Mouse (Mus musculus): ENCODE results near the gene Vta1.

Gene Vta1

DNA sequence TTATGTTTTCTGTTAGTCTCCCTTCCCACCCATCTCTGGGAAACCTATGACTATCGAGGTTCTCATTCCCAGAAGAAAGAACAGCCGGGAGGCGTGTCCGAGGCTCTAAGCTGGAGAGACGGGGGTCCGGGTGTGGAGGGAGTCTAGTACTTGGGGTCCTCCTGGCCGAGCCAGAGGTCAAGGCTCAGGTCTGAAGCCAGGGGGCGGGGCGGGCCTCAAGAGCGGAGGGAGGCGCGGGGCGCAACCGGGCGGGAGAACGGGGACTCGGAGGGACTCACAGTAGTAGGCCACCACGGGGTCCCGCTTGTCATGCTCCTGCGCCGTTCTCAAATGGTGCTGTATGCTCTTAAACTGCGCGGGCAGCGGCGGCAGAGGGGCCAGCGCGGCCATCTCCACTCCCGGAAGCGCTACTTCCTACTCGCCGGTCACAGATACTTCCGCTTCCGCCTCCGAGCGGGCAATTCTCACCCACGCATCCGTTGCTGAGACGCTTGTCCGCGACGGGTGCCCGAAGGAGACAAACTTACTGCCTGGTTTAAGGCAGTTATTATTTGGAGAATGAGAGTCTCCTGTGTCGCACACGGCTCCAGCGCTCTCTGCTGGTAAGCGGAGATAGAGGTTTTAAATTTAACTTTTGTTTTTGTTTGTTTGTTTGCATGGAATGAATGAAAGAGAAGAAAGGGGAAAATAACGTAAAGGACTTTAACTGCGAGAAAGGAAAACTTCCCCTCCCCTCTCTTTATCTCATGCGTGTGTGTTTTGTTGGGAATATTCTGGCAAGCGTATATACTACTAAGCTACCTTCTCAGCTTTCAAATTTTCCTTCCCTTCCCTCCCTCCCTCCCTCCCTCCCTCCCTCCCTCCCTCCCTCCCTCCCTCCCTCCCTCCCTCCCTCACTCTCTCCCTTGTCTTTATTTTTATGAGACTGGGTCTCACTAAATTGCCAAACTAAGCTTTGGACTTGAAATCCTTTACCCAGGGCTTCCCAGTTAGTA, at the start of gene Vta1, which contains the start of gene Nmbr:
Gene Vta1 (minus strand): TSS at position 489 of the 995 bp plus-strand sequence.
Gene Nmbr (plus strand): TSS at position 520 of the 995 bp plus-strand sequence.
- DNase-seq (ENCODE audit: low spot score in 2 of 2), result peak; percentile 97 to 98

DNA sequence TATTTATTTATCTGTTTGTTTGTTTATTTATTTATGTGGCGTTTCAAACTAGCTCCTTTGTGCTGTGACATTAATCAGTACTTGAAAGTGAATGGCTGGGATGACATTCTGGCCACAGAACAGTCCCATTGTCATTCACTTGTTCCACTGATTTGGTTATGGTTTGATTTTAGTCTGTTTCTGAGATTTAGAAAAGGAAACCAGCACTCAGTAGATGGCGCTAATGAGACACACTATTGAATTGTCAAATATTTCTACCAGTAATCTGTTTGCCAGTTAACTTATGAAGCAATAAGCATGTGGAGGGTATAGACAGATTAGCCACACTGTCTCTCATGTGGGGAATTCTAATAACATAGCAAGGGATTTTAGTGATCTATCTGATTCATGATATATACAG, 28.9 kb upstream of the Vta1 start:
- no peak for DNase-seq (ENCODE audit: low spot score in 2 of 2)

DNA sequence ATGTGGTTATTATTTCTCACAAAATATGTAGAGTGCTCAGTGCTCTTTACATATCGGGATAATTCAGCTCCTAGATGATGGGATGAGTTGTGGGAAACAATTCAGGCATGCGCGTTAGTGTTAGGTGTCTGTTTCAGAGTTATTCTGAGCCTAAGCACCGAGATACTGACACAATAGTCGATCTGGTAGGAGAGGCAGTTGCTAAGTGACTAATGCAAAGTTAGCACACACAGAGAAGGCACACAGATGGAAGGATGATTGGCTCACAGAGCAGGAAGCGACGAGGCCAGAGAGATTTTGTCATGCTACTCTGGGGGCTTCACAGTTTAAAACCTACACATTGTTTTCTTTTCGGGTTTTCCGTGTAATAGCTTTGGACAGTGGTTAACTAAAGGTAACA, 20.3 kb upstream of the Vta1 start:
- no peak for DNase-seq (ENCODE audit: low spot score in 2 of 2)

DNA sequence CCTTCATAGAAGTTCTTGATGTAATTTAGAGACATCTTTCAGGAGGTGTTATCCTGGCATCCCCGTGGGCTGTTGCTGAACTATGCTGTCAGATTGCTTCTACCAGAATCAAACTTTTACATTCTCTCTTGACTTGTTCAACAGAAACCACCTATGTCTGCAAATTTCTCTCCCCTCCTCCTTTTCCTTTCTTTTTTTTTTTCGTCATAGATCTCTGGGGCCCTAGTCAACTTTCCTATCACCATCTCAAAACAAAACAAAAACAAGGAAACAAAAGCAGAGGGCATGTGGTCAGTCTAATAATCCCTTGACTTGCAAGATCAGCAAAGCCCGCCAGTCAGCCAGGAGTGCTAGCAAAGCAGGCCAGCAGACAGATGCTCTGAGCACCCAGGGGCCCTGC, 12.8 kb upstream of the Vta1 start, which contains the start of gene Gje1:
Gene Gje1 (minus strand): TSS at position 101 of the 400 bp plus-strand sequence.
- DNase-seq (ENCODE audit: low spot score in 2 of 2), result no peak

DNA sequence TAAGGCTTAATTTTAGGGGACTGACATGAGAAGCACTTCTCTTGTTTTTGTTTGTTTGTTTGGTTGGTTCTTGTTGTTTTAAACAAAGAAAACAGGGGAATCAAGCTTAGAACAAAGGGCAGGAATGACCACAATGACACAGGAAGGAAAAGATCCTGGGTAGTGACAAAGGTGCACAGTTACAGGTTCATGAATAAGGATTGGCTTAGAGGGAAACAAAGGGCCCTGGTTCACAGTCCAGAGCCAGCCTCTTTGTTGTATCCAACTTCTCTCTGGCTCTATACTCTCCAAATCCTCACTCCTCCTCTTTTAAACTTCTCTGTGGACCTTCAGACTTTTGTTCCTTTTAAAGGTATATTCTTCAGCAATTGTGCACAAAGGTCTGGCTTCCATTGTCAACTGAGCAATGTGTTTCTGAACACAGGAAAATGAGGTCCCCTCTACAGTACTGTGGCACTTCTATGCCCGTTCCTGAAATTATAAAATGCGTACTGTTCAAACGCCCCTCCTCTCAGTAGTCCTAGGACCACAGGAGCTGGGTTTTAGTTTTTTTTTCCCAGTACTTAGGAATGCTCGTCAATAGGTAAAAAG, 1.4 kb downstream of the Vta1 start:
- no peak for DNase-seq (ENCODE audit: low spot score in 2 of 2)

DNA sequence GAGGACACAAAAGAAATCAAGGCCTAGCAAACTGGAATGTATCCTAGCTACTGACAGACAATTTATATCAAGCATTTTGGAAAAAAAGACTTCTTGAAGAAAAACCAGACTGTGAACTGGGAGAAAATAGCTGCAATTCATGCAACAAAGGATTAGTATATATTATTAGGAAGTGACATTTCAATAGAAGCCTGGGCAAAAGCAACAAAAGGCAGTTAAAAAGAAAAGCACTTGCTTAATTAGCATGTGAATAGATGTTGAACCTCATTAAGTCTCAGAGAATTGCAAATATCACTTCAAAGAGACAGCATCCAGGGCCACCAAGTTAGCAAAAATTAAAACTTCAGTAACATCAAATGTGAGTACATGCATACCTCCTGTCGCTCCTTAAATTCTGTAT, 2.1 kb downstream of the Vta1 start:
- no peak for DNase-seq (ENCODE audit: low spot score in 2 of 2)

DNA sequence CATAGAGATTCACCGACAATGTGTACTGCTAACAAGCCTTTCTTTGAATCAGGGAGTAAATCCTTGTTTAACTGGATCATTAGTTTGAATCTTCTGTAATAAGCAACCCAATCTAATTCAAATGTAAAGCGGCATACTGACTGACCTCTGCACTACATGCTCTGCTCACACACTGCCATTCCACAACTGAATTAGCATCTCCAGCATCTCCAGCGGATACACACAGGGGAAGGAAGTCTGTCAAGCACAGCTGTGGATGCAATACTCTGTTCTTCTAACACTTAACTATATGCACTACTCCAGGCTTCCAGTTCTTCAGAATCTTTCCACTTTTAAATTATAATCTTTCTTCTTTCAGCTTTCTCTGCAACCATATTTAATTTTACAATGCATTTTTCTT, 15.0 kb downstream of the Vta1 start:
- no peak for DNase-seq (ENCODE audit: low spot score in 2 of 2)

DNA sequence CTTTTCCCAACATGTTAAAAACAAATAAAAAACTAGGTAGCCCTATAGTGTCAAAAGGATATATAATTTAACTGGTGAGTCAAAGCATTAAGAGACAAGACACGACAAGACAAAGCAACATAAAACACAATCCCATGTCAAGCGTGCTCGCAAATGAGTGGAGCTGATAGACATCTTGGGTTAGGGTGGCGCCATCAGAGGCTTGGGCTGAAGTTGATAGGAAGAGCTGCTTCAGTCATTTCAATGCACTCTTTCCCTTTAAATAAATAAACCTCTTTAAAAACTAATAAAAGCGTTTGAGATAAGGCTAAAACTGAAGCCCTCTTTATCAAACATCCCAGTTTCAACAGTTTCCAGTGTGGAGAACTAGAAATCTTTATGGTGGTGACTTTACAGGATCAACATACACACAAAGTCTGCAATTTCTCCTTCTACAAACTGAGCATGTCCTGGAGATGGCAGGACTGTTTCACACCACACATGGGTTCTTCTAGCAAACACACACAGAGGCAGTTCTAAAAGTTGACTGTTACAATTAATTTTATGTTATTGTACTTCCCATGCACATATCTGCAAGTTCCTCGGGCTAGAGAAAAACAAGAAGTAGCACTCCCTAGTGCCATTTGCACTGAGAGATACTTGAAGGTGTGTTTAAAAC, 16.4 kb downstream of the Vta1 start:
- DNase-seq (ENCODE audit: low spot score in 2 of 2), result no peak

DNA sequence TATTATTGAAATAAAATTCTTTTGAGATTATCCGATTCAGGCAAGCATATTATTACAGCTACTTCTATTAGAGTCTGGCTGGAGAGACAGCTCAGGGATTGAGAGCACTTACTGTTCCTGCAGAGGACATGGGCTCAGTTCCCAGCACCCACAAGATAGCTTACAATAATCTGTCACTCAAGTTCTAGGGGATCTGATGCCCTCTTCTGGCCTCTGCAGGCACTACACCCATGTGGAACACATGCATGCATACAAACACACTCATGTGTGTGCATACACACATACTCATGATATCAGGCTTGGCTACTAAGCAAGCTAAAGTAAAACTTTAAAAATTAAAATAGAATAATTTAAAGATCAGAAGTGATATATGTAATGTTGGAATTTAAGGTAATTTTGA, 19.7 kb downstream of the Vta1 start:
- no peak for DNase-seq (ENCODE audit: low spot score in 2 of 2)

DNA sequence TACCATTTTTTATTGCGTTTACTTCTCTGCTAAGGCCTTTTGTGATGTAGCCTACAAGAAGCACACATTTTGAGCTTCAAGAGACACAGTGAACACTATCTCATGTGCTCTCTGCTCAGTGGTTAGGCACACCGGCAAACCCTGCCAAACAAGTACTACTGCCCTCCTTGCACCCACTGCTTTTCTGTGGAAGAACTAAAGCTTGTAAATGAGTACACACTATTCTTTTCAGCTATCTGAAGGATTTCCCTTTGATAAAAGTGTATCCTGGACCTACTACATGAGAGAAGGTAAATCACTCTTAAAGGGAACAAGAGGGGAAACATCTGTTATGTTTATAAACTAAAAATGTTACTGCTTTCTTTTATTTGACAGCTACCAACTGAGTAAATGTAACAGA, 39.2 kb downstream of the Vta1 start:
- no peak for DNase-seq (ENCODE audit: low spot score in 2 of 2)

DNA sequence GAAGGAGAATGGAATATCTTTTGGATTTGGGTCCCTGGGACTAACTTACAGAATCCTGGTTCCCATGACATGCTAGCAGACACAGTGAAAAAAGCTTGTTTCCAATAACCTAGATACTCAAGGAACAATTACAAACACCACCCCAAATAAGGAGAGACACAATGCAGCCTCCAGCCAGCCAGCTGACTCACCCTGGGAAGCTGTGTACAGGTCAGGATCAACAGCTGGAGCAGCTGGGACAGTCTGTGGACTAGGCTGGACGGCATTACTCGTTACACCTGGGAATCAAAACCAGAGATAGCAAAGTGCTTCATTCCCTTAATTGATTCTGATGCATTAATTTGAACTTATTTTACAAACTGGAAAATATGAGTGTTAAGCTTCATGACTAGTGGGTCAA, 44.5 kb downstream of the Vta1 start:
- no peak for DNase-seq (ENCODE audit: low spot score in 2 of 2)

DNA sequence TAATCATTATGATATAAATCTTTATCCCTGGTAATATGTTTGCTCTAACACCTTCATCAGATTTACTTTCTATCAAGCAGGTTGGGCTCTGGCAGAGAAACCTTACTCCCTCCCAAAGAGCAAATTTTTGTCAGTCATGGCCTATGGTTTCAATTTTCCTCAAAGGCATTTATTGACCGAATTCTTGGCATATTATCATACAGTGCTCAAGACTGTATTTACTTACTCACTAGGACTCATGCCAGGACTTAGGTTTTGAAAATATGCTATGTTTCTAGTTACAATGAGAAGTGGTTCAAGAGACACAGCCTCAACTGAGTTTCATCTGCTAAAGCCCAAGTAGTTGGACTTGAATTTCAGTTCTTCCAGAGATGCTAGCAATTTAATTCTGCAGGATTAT, 65.7 kb downstream of the Vta1 start:
- DNase-seq (ENCODE audit: low spot score in 2 of 2), result no peak

DNA sequence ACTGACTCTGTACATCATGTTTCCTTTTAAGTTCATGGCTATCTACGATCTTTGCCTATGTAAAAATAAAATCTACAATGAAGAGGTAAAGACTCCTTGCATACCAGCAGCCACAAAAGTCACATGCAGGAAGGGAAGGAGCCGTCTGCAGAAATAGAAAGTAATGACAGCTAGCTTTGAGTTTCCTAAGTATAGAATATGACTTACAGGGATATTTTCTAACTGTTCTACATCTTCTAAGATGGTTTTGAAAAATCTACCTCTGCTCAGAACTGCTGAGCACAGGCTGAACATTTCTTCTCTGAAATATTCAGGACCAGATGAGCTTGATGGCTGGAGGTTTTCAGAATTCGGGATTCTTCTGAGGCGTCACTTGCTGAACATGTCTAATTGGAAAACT, 66.3 kb downstream of the Vta1 start:
- DNase-seq (ENCODE audit: low spot score in 2 of 2), result no peak

DNA sequence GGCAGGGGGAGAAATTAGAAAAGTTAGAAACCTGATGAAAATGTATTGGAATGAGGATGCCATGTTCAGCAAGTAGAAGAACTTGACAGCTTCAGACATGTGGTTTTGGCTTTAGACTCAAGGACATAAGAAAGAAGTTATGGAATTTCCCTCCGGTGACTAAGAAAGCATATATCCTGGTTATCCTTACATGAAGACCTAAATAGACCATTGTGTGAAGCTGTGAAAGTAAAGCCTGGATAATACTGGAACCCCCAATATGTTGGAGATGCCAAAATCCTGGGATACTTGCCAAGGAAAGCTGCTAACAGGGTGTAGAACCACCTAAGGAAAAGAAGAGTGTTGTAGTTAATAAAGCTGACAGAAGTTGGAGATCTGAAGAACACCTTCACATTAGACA, 79.7 kb downstream of the Vta1 start:
- no peak for DNase-seq (ENCODE audit: low spot score in 2 of 2)

DNA sequence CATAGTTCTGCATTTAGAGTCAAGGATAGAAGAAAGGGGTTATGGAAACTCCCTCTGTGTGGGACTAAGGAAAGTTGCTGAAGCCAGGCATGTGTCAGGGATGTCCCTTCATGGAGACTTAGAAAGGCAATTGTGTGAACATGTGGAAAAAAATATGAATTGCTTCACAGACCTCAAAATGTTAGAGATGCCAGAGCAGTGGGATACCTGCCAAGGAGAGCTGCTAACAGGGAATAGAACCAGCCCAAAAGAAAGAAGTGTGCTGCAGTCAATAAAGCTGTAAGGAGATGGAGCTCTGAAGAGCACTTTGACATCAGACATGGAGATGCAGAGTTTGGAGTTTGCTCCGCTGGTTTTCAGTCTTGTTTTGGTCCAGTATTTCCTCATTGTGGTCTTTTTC, 86.2 kb downstream of the Vta1 start:
- no peak for DNase-seq (ENCODE audit: low spot score in 2 of 2)

DNA sequence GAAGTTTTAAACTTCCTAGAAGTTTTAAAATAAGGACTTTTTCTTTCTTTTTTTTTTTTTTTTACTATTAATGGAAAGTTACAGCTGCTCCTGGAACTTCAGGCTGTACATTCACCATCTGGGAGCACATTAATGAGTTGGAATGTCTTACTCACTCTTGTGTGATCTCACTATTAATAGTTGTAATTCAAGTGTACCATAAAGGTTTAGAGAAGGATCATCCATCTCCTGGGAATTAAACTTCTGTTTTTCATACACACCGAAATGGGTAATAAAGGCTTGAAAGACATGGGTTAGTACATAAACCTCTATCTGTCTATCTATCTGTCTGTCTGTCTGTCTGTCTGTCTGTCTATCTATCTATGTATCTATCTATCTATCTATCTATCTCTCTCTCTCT, 87.1 kb downstream of the Vta1 start:
- DNase-seq (ENCODE audit: low spot score in 2 of 2), result no peak

DNA sequence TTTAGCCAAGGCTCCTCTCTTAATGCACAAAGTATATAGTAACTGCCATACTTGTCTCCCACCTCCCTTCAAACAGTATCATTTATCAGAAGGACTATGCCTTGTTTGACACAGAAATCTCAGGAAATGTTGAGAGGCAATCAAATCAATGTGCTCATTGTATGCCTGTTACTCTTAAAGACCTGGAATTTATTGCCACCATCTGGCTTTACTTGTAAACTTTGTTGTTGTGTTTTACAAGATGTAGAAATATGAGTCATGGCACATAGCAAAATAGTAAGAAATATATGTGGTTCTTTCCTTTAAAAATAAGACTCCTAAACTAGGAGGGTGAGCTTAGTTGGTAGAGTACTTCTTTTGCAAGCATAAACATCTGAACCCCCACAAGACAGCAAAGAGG, 89.9 kb downstream of the Vta1 start:
- DNase-seq (ENCODE audit: low spot score in 2 of 2), result no peak

DNA sequence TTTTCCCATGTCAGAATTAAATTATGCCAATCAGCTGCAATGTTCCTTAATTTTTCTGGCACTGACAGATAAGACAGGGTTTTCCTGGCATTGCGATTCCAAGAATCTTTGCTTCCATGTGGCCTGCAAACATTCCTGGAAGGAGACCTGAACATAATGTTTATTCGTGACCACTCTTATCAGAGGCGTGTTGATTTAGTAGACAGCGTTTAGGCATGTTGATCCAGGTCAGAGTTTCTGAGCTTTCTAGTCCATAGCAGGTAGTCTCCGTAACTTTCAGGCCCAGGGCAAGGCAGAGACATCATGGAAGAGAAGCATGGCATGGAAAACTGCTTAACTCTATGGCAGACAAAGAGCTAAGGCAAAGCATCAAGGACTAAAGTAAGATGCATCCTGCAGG, 97.8 kb downstream of the Vta1 start:
- no peak for DNase-seq (ENCODE audit: low spot score in 2 of 2)
